Mouse (Mus musculus) retina, postnatal 7 days (tissue): ENCODE results near the gene Mynn.
"Not testable (repeated sequence)": the region's sequence is repeated elsewhere in the genome, so short reads cannot be mapped to it uniquely, and the experiment has no call there.

Experiments
- DNase-seq: peaks from one replicate; pipeline ENCODE4 v3.0.0-alpha.2; 2012; ENCODE audit warnings: low read depth, low spot score

Mynn gene

DNA sequence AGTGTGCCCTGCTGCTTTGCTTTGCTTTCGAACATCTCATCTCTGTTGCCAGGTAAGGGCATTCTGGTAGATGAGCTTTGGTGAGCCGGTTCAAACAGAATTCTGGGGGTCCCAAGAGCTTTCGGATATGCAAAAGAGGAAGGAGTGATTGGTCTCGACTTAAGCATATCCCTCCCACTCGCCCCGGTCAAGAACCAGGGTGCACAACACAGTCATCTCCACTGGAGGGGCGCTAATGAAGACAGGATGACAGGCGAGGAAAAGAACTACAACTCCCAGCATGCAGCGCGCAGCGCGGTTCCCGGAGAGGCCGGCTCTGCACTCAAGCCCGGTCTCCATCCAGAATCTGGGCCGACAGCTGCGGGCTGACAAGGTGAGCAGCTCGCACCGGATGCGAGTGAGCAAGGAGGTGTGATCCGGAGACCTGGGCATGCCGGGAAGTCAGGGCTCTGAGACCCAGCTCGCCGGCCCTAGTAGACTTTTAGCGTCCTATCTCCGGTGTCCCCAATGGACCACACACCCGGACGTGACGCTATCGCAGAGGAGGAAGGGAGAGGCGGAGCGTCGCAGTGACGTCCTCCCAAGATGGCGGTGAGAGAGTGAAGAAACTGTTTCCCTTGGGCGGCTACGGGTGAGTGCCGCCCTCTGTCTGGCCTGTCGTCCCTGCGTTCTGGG, at the start of gene Mynn:
Gene Mynn, plus strand, starts transcription at position 1 of the 675 bp plus-strand sequence.
- DNase-seq, result peak; percentile 93

DNA sequence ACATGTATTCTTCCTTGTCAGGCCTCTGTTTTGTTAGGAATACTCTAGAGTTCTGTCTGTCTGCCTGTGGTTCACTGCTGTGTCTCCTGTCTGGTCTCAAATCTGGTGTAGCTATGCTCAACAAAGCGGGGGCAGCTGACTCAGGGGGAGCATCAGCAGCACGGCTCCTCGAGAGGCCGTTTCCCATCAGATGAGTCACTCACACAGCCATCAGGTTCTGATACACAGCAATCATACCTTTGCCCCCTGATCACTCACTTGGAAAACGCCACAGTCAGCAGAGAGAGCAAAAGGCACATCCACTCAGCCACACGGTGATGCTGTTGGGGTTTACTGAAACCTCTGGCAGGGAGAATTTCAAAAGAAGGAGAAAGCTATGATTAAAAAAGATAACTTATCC, 48.1 kb upstream of the Mynn start:
- DNase-seq, result no peak

DNA sequence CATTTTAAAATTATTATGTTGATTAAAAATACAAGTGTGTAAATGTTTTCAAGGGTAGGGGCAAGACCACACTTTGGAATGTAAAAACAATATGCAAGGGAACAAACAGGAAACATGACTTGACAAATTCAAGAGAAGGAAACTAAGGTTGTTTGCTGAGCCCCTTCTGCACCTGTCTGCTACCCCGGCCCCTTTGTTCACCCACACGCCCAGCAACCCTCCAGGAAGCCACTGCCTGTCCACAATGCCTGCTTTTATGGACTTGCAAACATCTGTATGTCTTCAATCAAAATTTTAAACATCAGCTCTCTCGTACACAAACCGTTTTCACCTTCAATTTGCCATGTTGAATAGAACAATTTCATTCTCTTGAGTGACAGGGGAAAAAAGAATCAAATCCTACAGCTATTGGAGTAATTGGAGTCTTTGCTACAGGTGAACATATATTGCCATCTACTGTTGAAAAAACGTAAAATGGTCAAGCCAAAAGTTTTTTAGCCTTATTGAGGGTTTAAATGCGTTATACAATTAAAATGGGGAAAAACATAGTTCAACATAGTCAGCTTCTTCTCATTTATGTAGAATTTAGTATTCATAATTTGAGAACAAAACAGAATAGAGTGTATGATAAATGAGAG, 41.1 kb upstream of the Mynn start:
- DNase-seq, result no peak

DNA sequence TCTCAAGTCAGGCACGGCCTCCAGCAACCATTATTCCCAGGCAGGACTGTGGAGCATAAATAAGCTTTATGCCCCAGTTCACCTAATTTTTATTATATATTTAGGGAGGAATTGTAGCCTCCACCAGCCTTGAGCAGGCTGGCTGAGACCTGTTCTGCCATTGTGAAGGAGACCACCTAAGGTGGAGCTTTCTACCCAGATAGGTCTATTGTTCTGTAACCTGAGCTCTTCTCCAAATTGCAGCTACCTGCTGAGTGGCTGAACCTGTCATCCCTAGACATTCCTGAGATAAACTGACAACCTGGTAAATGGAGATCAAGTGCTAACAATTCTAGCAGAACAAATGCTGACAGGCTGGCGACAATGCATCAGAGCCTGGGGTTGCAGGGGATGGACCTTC, 35.5 kb upstream of the Mynn start:
- DNase-seq, result not testable (repeated sequence)

DNA sequence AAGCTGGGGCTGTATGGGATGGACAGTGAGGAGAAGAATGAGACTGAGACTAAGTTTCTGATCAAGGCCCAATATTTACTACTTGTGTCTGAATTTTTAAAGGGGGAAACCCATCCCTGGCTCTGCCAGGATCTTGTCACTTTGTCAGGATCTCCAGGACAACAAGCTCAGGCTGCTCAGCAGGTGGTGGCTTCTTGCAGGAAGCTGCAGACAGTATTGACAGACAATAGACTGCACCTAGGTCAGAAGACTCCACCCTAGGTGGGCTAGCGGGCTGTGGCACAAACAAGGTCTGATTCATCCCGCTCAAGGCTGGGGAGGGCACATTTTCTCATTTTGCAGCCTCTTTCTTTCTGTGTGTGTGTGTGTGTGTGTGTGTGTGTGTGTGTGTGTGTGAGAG, 28.3 kb upstream of the Mynn start:
- DNase-seq, result no peak

DNA sequence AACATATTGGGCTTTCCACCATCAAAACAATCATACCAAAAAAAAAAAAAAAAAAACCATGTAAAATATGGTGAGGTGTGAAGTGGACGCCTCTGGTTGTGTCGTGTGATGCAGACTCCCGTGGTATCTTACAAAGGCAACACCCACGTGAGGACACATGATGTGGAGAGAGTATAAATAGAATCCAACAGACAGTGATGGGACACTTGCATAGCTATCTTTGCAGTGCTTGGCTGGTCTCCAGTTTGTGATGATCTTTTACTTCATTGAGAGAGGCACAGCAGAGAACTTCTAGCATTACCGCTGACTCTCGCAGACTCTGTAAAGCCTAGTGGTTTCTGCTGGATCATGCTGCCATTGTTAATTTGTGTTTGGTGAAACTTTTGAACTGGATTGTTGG, 13.0 kb upstream of the Mynn start:
- DNase-seq, result no peak

DNA sequence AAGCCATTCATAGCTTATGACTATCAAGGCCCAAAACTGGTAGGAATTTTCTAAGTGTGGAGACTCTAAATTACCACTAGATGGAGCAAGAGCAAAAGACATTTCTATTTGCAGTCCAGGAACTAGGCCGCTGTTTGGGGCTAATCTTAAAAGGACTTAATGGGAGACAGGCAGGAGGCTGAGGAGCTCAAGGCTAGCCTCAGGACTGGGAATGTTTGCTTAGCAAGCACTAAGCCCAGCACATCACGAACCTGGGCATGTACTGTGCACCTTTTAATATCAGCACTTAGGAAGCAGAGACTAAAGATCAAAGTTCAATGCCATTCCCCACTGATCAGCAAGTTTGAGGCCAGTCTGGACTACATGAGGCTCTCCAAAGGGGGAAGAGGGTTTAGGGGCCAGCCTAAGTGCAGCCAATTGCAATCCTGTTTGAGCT, 9.4 kb upstream of the Mynn start:
- peak; percentile 63 for DNase-seq

DNA sequence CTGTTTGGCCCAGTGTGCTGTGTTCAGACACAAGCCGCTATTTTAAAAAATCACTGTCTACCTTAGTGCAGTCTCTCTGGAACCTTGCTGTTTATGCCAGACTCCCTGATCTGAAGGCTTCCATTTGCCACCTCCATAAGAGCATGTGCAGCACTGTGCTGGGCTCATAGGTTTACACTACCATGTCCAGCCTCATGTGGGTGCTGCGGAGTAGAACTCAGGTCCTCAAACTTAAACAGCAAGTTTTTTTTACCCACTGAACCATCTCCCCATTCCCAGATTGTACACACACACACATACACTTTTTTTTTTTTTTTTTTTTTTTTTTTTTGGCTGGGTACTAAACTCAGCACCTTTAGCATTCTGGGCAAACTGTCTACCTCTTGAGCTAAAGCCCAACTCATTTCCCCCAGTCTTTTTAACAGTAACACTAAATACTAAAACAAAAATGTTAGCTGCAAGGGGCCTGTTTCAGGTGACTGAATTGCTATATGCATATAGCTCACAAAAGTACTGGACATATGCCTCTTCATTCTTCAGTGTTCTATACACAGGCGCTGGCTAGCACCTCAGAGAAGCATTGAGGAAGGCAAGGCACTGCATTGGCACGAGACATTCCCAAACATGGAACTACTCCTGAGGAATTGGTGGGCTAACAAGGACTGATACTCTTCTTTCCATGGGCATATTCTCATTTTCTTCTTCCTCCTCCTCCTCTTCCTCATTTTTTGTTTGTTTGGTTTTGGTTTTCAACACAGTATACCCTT, 8.0 kb upstream of the Mynn start:
- DNase-seq, result no peak

DNA sequence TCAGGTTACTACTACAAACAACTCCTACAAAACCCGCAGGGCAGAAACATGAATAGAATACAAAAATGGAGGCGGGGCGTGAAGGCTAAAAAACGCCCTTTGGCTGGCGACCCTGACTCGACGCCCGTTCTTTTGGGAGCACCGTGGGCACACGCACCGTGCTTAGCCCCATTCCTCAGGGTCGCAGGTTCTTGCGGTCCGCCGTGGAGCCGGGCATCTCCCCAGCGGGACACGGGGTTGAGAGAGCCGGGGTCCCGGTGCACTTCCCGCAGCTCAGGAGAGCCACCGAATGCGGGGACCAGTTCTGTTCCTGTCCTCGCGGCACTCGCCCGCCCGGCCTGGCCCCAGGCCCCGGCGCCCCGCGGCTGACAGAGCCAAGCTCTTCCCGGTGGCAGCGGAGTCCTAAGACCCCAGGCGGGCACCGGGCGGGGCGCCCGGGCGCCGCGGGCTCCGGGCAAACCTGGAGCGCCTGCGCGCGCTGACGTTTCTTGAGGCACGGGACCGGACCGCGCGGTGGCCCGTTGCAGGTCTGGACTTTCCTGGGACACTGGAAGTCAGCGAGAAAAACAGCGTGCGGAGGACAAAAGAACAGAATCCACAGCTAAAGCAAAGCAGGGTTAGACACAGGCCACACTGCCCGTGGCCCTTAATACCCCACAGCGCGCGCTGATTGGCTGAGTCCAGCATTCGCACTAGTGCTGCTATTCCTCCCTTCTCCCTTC, 6.6 kb upstream of the Mynn start:
- DNase-seq, result no peak

DNA sequence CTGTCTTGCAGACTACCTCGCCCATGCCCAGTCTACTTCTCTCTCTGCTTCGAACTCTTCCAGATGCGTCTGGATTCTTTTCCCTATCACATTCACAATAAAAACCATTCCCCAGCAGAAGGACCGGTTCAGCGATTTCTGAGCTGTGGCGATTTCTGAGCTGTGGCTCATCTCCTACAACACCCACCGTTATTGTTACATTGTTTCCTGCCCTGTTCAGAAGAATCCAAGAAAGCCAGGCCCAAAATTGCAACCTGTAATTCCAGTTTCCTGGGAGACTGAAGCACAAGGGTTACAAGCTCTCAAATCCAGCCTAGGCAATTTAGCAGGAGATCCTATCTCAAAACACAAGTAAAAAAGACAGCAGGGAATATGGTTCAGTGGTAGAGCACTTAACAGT, 4.6 kb upstream of the Mynn start:
- no peak for DNase-seq

DNA sequence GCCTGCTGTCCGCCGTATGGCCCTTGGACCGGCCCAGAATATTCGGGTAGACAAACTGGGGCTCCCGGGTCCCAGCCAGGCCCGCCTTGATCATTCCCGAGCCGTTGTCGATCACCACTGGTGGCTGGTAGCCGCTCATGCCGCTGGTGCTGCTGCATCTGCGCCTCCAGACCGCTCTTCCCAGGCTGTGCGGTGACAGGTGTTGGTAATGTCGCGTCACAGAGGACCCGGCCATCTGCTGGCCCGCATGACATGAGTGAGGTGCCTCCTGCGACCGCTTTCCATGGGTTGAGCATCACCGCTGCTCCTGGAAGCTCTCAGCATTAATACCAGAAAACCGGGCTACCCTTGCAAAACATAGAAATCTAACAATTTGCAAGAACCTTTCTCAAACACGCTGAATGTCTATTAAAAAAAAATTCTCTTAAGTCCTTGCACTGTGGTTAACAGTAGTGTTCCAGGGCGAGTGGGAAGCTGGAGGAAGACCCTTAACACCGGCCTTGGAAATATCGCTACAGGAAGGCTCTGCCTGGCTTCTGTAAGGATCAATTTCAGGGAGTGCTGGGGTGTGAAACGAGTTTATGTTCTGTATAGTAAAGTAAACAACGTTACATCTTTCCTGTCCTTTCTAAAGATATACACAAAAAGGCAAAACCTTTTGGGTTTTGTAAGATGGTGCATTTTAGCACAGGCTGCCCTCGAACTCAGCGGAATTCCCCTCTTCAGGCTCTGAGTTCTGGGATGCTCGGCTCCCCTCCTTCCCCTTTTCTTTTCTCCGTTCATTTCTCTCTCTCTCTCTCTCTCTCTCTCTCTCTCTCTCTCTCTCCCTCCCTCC, 1.9 kb upstream of the Mynn start, which contains the start of gene Actrt3:
Gene Actrt3, minus strand, starts transcription at position 229 of the 835 bp plus-strand sequence.
- no peak for DNase-seq

DNA sequence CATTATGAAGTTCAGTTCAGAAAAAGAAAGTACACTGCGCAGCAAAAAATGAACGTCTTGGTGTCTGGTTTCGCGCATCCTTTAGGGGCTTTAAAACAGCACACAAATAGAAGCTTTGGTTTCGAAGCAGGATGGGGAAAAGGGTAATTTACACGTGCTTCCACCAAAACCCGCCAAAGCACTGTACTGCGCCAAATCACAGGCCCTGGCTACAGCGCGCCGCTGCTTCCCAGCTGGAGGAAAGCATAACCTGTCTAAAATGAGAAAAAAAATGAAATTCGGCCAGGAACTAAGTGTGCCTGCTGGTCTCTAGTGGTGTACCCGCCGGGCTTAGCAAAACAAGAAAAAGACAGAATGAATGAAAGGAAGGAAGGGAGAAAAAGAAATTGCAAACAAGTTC, 1.1 kb upstream of the Mynn start:
- DNase-seq, result no peak

DNA sequence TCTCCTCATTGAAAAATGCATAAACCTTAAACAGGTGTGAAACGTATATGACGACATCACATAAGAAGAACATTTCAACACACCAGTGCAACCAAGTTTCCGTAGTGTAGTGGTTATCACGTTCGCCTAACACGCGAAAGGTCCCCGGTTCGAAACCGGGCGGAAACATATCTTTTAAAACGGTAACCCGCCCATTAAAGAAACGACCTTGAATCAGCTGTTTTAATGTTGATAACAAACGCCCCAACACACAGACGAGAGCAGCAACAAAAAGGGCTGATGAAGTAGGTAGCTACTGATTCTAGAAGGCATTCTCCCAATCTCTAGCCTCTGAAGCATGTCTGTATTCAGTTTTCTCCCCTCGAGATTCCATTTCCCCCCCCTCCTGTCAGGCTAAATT, 690 bp upstream of the Mynn start:
- peak; percentile 81 for DNase-seq

DNA sequence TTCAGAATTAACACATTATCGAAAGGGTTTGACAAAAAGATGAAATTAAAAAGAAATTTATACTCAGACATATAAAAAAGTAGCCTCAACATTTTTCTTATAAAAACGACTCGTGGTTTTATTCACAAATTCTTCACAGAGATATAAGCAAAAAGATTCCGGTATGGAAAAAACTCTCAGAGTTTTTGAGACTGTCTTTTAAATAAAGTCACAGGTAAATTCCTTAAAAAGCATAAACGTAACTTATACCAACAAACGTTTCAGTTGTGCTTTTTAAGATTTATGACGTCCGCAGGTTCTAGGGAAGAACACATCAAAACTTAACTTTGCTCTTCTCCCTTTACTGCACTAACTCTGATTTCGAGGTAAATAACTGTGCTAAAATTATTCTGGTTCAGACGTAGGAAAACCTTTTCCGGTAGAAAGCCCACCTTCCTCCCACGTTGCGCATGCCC, 228 bp upstream of the Mynn start:
- no peak for DNase-seq

DNA sequence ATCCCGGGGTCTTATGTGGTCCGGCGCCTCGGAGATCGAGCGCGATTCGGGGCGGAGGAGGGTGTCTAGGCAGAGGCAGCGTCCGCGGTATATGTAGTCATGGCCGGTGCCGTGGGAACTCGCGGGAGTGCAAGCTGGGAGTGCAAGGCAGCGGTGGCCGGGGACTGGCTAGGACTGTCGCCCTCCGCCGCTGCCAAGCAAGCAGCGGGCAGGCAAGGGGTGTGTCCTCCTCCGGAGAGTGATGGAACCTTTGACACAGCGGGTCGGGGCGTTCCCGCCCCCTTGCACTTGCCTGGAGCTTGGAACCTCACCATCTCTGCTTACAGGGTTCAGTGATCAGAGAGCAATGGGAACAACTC, 854 bp downstream of the Mynn start:
- no peak for DNase-seq

DNA sequence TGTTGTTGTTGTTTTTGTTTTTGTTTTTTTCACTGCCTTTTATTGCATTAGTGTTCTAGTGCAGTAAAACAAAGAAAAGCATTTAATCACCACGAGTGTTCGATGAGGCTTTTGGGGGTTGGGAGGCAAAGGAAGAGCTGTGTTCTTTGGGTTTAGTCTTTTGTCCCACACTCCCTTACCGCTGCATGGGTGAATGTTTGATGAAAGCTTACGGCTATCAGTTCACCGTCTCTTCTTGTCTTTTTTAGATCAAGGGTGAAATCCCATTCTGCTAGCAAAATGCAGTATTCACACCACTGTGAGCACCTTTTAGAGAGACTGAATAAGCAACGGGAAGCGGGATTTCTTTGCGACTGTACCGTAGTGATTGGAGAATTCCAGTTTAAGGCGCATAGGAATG, 1.4 kb downstream of the Mynn start:
- no peak for DNase-seq

DNA sequence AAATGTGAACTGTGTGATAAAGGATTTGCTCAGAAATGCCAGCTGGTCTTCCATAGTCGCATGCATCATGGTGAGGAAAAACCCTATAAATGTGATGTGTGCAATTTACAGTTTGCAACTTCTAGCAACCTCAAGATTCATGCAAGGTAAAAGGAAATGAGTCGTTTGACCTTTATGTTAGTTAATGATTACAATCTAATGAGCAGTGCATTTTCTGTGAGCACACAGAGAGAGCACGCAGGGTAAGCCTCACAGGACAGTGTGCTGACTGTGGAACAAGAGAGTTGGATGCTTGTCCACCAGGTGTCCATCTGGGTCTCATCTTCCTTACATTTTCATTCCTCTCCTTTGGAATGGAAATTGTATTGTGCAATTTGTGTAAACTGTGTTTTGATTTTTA, 7.1 kb downstream of the Mynn start:
- no peak for DNase-seq

DNA sequence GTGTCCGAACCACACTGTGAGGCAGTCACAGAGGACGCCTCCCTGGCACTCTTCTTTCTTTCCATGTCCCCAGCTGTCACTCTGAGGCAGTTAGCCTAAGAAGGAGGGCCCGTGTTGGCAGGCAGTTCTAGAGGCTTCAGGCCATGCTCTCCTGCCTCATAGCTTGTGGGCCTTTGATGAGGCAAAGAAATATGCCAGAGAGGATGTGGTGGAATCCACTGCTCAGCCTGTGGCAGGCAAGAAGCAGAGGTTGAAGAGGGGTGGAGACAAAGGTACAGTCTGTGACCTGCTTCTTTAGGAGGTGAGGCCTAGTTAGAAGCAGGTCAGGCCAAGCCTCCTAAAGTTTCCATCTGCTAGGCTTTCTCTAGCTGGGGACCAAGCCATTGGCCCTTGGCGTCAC, 9.1 kb downstream of the Mynn start:
- DNase-seq, result no peak

DNA sequence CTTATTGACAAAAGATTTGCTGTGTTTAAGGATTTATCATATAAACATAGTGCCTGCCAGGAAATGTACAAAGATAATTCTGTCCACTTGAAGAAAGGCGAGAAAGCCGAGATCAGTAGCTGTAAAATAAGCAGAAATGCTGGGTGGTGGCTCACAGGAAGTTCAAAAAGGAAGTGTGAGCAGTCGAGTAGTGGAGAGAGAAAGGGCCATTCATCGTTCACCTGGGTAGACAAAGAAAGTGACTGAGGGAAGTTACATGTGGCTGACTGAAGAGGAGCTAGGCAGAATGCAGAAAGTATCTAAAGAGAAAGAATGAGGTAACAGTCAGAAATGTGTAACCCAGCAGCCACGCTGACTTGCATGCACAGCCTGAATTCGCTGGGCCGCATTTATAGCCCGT, 18.3 kb downstream of the Mynn start:
- DNase-seq, result no peak

DNA sequence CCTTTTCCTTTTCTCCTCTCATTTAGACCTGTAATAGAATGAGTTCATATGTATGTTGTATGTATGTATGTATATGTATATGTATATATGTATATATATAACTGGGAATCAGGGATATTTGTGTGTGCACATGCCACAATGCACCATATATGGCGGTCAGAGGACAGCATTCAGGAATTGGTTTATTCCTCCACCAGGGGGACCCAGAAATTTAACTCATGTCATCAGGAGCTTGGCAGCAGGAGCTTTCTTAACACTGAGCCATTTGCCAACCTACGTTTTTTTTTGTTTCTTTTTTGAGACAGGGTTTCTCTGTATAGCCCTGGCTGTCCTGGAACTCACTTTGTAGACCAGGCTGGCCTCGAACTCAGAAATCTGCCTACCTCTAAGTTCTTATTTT, 31.8 kb downstream of the Mynn start:
- no peak for DNase-seq

DNA sequence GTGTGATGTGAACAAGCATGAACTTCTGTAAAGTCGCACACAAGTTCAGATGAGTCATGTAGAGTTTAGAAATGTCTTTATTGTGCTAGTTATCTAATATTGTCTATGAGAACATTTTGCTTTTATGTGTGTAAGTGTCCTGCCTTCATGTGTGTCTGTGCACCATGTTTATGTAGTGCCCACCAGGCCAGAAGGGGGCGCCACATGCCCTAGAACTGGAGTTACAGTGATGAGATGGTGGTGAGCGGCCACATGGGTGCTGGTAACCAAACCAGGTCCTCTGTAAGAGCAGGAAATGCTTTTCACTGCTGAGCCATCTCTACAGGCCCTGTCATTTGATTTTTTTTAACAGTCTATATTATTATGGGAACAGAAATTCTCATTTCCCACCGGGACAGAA, 33.8 kb downstream of the Mynn start:
- no peak for DNase-seq
